Mouse (Mus musculus): Measurements from ENCODE around the gene Gm438. TPM values are rescaled to one million over a fixed set of nuclear protein-coding genes. Genes with fewer than 3 reads are reported as not detected.
"Not testable (repeated sequence)": the region's sequence is repeated elsewhere in the genome, so short reads cannot be mapped to it uniquely, and the experiment has no call there.

The Gm438 gene
- total RNA-seq (2022) = not detected

- no peak for DNase-seq
These were observed at the start of gene Gm438 for GRCm38 (mm10) chr4:144786483-144786882. Gene Gm438 (minus strand): TSS chr4:144786583.

DNA sequence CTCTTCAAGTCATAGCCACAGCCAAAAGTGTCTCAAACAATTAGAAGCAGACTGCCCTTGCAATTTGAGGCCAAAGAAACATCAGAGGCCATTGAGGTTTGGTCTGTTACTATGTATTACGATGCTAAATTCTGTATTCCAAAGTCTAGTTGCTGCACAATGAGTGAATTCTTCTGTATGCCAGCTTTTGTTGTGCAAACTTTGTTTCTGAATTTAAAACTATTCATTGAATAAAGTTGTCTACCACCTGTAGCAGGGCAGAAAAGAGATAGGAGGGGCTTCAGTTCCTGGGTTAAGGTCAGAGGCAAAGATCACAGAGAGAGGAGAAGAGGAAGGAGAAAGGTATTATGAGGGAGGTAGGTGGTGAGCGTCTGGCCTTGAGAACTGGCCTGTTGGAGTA lies 38.3 kb upstream of the Gm438 start:
- no peak for DNase-seq

DNA sequence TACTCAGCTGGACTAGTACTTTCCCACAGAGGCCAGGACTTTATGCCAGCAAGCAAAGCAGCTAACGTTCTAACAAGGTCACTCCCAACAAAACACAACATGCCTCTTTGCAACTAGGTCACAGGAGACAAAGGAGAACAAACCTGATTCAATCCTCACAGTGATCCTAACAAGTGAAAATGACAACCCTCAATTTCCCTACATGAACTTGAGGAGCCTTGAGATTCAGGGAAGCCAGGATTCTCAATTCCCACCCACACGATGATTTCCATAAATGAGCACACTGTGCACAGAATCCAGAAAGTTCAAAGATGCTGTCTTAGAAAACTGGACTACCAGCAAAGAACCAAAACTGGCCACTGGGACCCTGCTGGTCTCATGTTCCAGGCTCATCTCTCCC lies 37.6 kb upstream of the Gm438 start:
- no peak for DNase-seq

- DNase-seq = not testable (repeated sequence)
These were observed 20.8 kb upstream of the Gm438 start for GRCm38 (mm10) chr4:144807135-144807534.

DNA sequence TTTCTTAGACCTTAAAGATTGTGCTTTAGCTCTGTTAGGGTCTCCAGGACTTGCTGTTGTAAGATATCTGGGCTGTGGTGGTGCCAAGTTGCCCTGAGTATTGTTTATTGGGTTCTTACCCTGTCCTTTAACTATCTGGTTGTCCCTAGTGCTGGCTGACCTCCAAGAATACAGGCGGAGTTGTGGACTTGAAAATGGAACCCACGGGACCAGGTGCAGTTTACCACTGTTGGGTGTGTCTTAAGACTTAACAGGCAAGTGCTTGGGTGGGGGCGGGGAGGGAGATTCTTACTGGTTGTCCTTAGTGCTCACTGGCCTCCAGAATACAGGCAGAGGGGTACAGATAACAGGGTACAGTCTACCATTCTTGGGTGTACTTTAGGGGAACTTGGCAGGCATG lies 17.2 kb upstream of the Gm438 start:
- DNase-seq = no peak

DNA sequence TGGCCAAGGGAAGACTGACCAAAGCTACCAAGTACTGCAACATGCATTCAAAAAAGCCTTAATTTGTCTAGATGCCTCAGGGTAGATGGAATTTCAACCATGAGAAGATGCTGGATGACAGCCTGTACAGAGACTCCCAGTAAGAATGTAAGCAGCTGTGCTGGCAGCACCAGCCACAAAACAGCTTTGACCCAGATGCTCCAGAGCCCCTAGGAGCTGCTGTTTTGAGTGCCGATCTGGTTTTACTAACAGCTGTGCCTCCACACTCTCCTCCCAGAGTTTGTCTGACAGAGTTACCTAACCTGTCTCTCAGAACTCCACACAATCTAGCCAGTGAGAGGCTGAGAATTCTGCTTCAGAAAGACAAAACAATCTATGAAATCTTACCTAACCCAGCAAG lies 3.8 kb upstream of the Gm438 start:
- no peak for DNase-seq

GRCm38 (mm10) chr4:144782476-144783197 lies 3.7 kb downstream of the Gm438 start:
- no peak for DNase-seq

DNA sequence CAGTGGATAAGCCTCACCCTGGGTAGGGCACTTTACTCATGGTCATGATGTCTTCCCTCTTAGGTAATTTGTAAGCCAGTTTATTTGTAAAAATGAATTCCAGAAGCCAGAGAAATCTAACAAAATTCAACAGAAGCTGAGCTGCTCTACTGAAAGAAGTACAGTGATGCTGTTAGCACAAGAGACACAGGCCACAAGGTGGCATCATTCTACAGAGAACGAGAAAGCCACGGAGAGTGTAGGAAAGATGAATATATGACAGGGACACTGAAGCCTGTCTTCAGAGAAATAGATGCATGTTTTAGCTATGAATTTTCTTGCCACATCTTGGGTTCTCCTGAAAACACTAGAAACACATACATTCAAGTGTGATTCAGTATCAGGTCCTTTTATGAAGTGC lies 20.7 kb downstream of the Gm438 start:
- no peak for DNase-seq

DNA sequence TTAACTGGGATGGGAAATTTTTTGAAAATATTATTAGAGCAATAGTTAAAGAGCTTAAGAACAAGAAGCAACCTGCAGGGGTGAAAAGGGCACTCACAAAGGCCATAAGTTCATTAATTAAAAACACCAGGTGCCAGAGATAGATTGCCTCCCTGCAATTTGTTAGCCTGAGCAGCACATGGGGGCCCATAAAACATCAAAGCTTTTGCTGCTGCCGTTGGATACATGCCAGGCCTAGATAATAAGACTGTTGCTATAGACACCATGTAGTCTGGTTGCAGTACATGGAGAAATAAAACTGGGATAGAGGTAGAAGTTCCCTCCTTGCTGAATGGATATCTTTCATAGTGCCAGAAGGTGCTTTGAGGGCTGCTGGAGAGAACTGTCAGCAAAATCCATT lies 37.2 kb downstream of the Gm438 start:
- no peak for DNase-seq

Other genes starting within 250 kb of the Gm438 start
- not detected for gene Gm13124, start 221.4 kb downstream of the Gm438 start, total RNA-seq (2022)
- gene Aadacl4, start 172.9 kb downstream of the Gm438 start, total RNA-seq (2022) = not detected
- gene Gm436, start 100.2 kb downstream of the Gm438 start, total RNA-seq (2022) = not detected
- not detected for gene Gm13178, start 65.2 kb downstream of the Gm438 start, total RNA-seq (2022)
- gene Dhrs3, start 106.2 kb upstream of the Gm438 start, total RNA-seq (2022) = 100 to 1,000 TPM in 1 of 4 experiments, 10 to 100 TPM in 3; 65.0 to 107 (median 92.3) TPM

Measured in adrenal gland, adult 8-10 months (tissue).